Mouse (Mus musculus) kidney, embryonic 14.5 days (tissue): Measurements from ENCODE around the gene Rps26. TPM values are rescaled to one million over a fixed set of nuclear protein-coding genes. Genes with fewer than 3 reads are reported as not detected.
A peak's percentile ranks its signal among the peaks of the same experiment; 100 is the strongest.
"Not testable (repeated sequence)": the region's sequence is repeated elsewhere in the genome, so short reads cannot be mapped to it uniquely, and the experiment has no call there.

Experiments used
- ATAC-seq: fragments of 200-750 bp; cut with Nextera tagmentation; 2 replicates; pipeline ENCODE4 v1.8.0; 2017; ENCODE audit warnings: moderate number of reproducible peaks, mild to moderate bottlenecking, moderate TSS enrichment, moderate library complexity; ENCODE audit not compliant: low FRiP score, low TSS enrichment
- H3K27ac ChIP-seq: fragments of 300-500 bp; sonication (generic); 2 replicates; pipeline ENCODE4 v1.5.1; 2014; ENCODE audit warnings: low read depth, mild to moderate bottlenecking, low read length, moderate library complexity, mixed read lengths
- H3K27me3 ChIP-seq: fragments of 300-500 bp; sonication (generic); 2 replicates; pipeline ENCODE4 v1.6.1; 2014; ENCODE audit warnings: mild to moderate bottlenecking, low read length; ENCODE audit not compliant: control insufficient read depth, insufficient read depth
- H3K36me3 ChIP-seq: fragments of 300-500 bp; sonication (generic); 2 replicates; pipeline ENCODE4 v1.6.1; 2014; ENCODE audit warnings: low read length, mixed read lengths; ENCODE audit not compliant: control insufficient read depth, insufficient read depth
- H3K4me1 ChIP-seq: fragments of 300-500 bp; sonication (generic); 2 replicates; pipeline ENCODE4 v1.6.1; 2014; ENCODE audit warnings: low read length, mixed read lengths; ENCODE audit not compliant: control insufficient read depth, insufficient read depth
- H3K4me2 ChIP-seq: fragments of 300-500 bp; sonication (generic); replicated peaks from 2 replicates; pipeline ENCODE4 v1.6.1; 2014; ENCODE audit warnings: low read depth, mild to moderate bottlenecking, low read length
- H3K4me3 ChIP-seq: fragments of 300-500 bp; sonication (generic); 2 replicates; pipeline ENCODE4 v1.5.1; 2014; ENCODE audit warnings: mild to moderate bottlenecking, low read length
- H3K9ac ChIP-seq: fragments of 300-500 bp; sonication (generic); 2 replicates; pipeline ENCODE4 v1.6.1; 2014; ENCODE audit warnings: low read depth, mild to moderate bottlenecking, low read length, moderate library complexity
- H3K9me3 ChIP-seq: fragments of 300-500 bp; sonication (generic); 2 replicates; pipeline ENCODE4 v1.6.1; 2016; ENCODE audit warnings: low read length; ENCODE audit not compliant: control insufficient read depth
- WGBS: fragments of 180-500 bp; shearing (Covaris S2); extraction: QIAGEN DNeasy Blood & Tissue Kit; methylation state at CpG from one replicate; pipeline ENCODE4 v1.1.7; 2014; 5-methylcytosine and 5-hydroxymethylcytosine counted together
- polyA plus RNA-seq: library from polyadenylated mRNA; unstranded; fragments of >200 nt; fragmentation: Nextera tagmentation; extraction: Ambion mirVana; gene quantifications from 2 replicates; pipeline ENCODE4 v1.2.1, GENCODE M21; 2014

Gene Rps26
- polyA plus RNA-seq, 1 experiment from 2014 or later, result 1,019 TPM

- 85% methylated on average over 1 of the region's 1 CpGs for WGBS
- no peaks in the 10 kb centered on the region for H3K9me3 ChIP-seq
- ATAC-seq, result no peak
These were observed 8.0 kb downstream of the Rps26 start for GRCm38 (mm10) chr10:128618570-128618969.

GRCm38 (mm10) chr10:128615798-128616448, 10.6 kb downstream of the Rps26 start:
- not testable (repeated sequence) for H3K9me3 ChIP-seq, ATAC-seq, H3K4me1 ChIP-seq, H3K27me3 ChIP-seq, H3K4me2 ChIP-seq, H3K27ac ChIP-seq, H3K4me3 ChIP-seq, H3K9ac ChIP-seq, H3K36me3 ChIP-seq
- WGBS, result 83% methylated on average over 6 of the region's 7 CpGs

More at GRCm38 (mm10) chr10:128618570-128618969, 8.0 kb downstream of the Rps26 start:
- Histone ChIP-seq H3K27ac (no peak overlapping the region), H3K27me3 (no peaks in the 10 kb centered on the region), H3K4me3 (no peak overlapping the region), H3K9ac (no peak overlapping the region), H3K4me2 (no peak overlapping the region), H3K36me3 (peaks cover 4% of the 10 kb centered on the region; the same call in 1 of the 2 replicates), H3K4me1 (no peaks in the 10 kb centered on the region)

DNA sequence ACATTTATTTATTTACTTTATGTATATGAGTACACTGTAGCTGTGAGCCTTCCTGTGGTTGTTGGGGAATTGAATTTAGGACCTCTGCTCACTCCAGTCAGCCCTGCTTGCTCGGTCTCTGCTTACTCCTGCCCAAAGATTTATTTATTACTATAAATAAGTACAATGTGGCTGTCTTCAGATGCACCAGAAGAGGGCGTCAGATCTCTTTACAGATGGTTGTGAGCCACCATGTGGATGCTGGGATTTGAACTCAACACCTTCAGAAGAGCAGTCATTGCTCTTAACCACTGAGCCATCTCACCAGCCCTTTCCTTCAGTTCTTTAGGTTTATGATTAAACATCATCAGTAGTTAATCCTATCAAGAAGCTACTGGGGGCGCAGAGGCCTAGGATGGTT, 11.6 kb downstream of the Rps26 start:
- H3K4me2 ChIP-seq, result no peak overlapping the region
- H3K4me3 ChIP-seq, result no peak overlapping the region
- WGBS, result 52% methylated on average over 3 of the region's 3 CpGs
- no peak for ATAC-seq
- H3K27me3 ChIP-seq, result no peaks in the 10 kb centered on the region
- no peak overlapping the region for H3K9ac ChIP-seq
- no peaks in the 10 kb centered on the region for H3K9me3 ChIP-seq
- H3K4me1 ChIP-seq, result no peaks in the 10 kb centered on the region
- H3K27ac ChIP-seq, result no peak overlapping the region
- H3K36me3 ChIP-seq, result no peaks in the 10 kb centered on the region

- not testable (repeated sequence) for H3K9ac ChIP-seq, H3K4me3 ChIP-seq, ATAC-seq, H3K27me3 ChIP-seq, H3K36me3 ChIP-seq, H3K4me1 ChIP-seq, H3K4me2 ChIP-seq, H3K9me3 ChIP-seq, H3K27ac ChIP-seq
- 73% methylated on average over 4 of the region's 4 CpGs for WGBS
These were observed 12.7 kb downstream of the Rps26 start for GRCm38 (mm10) chr10:128613820-128614219.

DNA sequence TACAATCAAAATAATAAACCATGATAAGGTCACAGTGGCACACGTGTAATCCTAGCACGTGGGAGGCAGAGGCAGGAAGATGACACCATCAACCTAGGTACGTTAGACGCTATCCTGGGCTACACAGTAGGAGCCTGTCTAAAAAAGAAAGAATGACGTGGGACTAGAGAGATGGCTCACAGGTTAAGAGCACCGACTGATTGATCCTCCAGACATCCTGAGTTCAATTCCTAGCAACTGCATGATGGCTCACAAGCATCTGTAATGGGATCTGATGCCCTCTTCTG, 13.4 kb downstream of the Rps26 start:
- Histone ChIP-seq H3K36me3 (no peaks in the 10 kb centered on the region), H3K4me1 (no peaks in the 10 kb centered on the region), H3K4me3 (no peak overlapping the region), H3K27ac (no peak overlapping the region), H3K4me2 (no peak overlapping the region), H3K27me3 (no peaks in the 10 kb centered on the region), H3K9me3 (no peaks in the 10 kb centered on the region), H3K9ac (no peak overlapping the region)
- whole genome bisulfite sequencing, result 27% methylated on average over 6 of the region's 6 CpGs
- peak; percentile 32; the same call in 1 of the 2 replicates for ATAC-seq

DNA sequence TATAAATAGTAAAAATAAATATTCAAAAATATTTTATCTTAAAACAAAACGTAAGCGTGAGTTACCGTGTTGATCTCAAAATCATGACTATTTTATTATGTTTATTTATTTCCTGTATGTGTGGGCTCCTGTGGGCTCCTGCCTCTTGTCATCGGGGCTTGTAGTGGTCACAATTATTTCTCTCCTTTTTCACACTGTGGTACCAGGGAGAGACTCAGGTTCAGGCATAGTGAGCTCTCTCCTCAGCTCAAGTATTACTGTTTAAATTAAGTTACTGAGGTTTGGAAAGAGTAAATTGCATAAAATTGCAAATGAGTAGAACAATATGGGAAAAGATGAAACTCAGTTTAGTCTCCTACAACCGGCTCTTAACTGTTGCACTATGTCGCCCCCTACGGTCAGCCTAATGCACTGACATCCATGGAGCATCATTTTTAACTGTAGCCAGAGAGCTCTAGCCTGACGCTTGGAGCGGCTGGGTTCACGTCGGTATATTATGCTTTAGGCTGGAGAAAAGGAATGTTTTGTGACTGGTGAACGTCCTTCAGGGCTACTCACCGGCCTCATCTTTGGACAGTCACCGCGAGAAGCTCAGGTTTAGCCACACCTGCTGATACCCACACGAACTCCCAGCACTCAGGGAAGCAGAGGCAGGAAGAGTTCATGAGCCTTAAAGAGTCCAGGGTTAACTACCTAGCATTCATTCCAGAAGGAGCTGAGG, 14.0 kb downstream of the Rps26 start:
- no peaks in the 10 kb centered on the region for H3K36me3 ChIP-seq
- 15% methylated on average over 16 of the region's 16 CpGs for WGBS
- H3K9ac ChIP-seq, result no peak overlapping the region
- H3K4me1 ChIP-seq, result no peaks in the 10 kb centered on the region
- no peak overlapping the region for H3K4me2 ChIP-seq
- H3K27ac ChIP-seq, result no peak overlapping the region
- no peaks in the 10 kb centered on the region for H3K9me3 ChIP-seq
- no peaks in the 10 kb centered on the region for H3K27me3 ChIP-seq
- ATAC-seq, result peak; percentile 65; the same call in 1 of the 2 replicates
- no peak overlapping the region for H3K4me3 ChIP-seq

DNA sequence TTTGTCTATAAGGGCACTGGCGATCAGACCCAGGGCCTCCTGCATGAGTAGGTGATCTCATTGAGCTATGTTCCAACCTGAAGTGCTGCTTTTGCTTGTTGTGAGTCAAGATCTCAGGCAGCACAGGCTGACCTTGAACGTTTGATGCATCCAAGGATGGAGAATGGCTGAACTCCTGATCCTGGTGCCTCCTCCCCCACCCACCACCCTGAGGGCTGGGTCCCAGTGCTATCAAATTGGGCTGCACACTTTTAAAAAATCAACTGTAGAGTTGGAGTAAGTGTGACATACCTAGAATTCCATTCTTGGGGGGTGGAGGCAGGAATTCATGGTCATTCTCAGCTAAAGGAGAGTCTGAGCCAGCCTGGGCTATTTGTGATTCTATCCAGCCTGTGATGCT, 20.1 kb downstream of the Rps26 start:
- 44% methylated on average over 2 of the region's 2 CpGs for WGBS
- Histone ChIP-seq H3K4me1 (no peaks in the 10 kb centered on the region), H3K27ac (no peak overlapping the region), H3K4me3 (no peak overlapping the region), H3K9ac (no peak overlapping the region), H3K36me3 (no peaks in the 10 kb centered on the region), H3K27me3 (no peaks in the 10 kb centered on the region), H3K9me3 (no peaks in the 10 kb centered on the region), H3K4me2 (no peak overlapping the region)
- ATAC-seq, result no peak

- Histone ChIP-seq H3K36me3 (no peaks in the 10 kb centered on the region), H3K27me3 (no peaks in the 10 kb centered on the region), H3K4me1 (no peaks in the 10 kb centered on the region), H3K4me3 (no peak overlapping the region), H3K4me2 (no peak overlapping the region), H3K9ac (no peak overlapping the region), H3K27ac (no peak overlapping the region), H3K9me3 (no peaks in the 10 kb centered on the region)
- ATAC-seq, result no peak
- 75% methylated on average over 4 of the region's 4 CpGs for WGBS
These were observed 23.9 kb downstream of the Rps26 start for GRCm38 (mm10) chr10:128602470-128603128.

DNA sequence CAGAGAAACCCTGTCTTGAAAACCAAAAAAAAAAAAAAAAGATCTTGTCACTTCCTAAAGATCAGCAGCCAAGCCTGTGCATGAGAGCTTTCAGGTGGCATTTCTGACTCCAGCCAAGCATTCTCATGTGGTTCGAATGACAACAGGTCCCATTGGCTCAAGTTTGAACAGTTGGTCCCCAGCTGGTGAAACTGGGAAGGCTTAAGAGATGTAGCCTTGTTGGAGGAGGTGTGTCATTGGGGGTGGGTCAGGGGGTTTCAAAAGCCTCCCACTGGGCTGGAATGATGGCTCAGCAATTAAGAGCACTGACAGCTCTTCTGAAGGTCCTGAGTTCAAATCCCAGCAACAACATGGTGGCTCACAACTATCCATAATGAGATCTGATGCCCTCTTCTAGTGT, 25.0 kb downstream of the Rps26 start:
- H3K4me3 ChIP-seq, result no peak overlapping the region
- no peak overlapping the region for H3K9ac ChIP-seq
- ATAC-seq, result no peak
- H3K27ac ChIP-seq, result no peak overlapping the region
- H3K4me2 ChIP-seq, result no peak overlapping the region
- no peaks in the 10 kb centered on the region for H3K4me1 ChIP-seq
- no peaks in the 10 kb centered on the region for H3K9me3 ChIP-seq
- 91% methylated on average over 1 of the region's 1 CpGs for WGBS
- no peaks in the 10 kb centered on the region for H3K36me3 ChIP-seq
- H3K27me3 ChIP-seq, result no peaks in the 10 kb centered on the region
